Mouse (Mus musculus): Measurements from ENCODE around the gene Vps52. TPM values are rescaled to one million over a fixed set of nuclear protein-coding genes. Genes with fewer than 3 reads are reported as not detected.

Vps52 gene
- total RNA-seq, 2 experiments from 2014 or later: 31.7 to 33.4 TPM

- H3K27ac ChIP-seq: no peak overlapping the region
These were observed 2.7 kb upstream of the Vps52 start for GRCm38 (mm10) chr17:33952879-33953278.

DNA sequence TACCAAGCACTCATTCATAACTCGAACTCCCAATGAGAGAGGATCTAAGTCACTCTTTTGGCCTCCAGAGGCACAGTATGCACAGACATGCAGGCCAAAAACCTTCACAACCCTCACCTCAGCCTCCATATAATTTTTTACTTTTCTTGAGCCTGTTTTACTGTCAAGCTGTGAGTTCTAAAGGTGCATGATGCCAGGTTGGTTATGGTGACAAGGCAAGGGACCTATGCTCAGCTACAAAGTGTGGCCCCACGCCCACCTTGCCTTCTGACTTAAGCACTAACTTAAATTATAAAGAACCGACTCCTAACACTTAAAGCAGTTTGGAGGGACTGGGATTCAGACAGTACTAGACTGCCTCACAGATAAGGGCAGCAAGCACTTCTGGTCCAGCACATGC, 2.3 kb upstream of the Vps52 start:
- Histone ChIP-seq H3K27ac (no peak overlapping the region), H3K4me3 (no peak overlapping the region)
- TF ChIP-seq CTCF (IDR thresholded peaks at IDR 0.05): no peak
- DNase-seq: no peak
- intact Hi-C loops (cut with DNase I): no loop called here

More at GRCm38 (mm10) chr17:33952879-33953278, 2.7 kb upstream of the Vps52 start:
- DNase-seq: no peak
- TF ChIP-seq CTCF (IDR thresholded peaks at IDR 0.05): no peak
- no peak overlapping the region for H3K4me3 ChIP-seq
- intact Hi-C loops (cut with DNase I): no loop called here

DNA sequence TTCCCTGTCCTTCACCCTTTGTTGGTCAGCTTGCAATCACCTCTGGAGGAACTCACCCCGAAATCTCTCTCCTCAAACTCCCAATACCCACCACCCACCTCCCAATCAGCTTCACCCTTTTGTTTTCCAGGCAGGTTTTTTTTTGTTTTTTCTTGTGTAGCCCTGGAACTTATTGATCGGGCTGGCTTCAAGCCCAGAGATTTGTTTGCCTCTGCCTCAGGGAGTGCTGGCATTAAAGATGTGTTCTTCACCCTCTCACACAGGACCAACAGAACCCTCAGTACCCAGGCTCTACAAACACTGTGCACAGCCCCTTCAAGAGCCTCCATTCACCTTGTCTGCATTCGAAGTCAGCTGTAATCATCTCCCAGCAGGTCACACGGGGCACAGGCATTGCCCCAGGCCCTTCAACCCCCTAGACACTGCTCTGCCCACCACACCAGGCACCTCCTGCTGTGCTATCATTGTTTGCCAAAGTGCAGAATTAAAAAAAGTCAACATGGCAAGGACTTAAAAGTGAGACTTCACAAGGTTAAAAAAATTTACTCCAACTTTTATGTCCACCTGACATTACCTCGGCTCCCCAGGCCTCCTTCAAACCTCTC, 1.5 kb upstream of the Vps52 start:
- TF ChIP-seq CTCF (IDR thresholded peaks at IDR 0.05): no peak
- no peak for DNase-seq
- intact Hi-C loops (cut with DNase I): loop anchor here (2.0 kb wide), 1 partner anchor 13 kb away; the partner anchor contains the start of genes Pfdn6 and Wdr46
- peak overlapping the region; percentile 92 for H3K4me3 ChIP-seq
- H3K27ac ChIP-seq: peak overlapping the region; percentile 98

- intact Hi-C loops (cut with DNase I): loop anchor here (2.0 to 5.0 kb wide), 2 partner anchors 14 to 67 kb away; partner anchors contain the start of genes Pfdn6, Ring1 and Wdr46
- TF ChIP-seq CTCF (IDR thresholded peaks at IDR 0.05): no peak
- peak; percentile 66 for DNase-seq
- peak overlapping the region; percentile 98 for H3K27ac ChIP-seq
- peak overlapping the region; percentile 92 for H3K4me3 ChIP-seq
These were observed 712 bp upstream of the Vps52 start for GRCm38 (mm10) chr17:33954646-33955554.

GRCm38 (mm10) chr17:33956336-33956735, 724 bp downstream of the Vps52 start:
- DNase-seq: no peak
- intact Hi-C loops (cut with DNase I): loop anchor here (5.0 kb wide), 1 partner anchor 66 kb away; the partner anchor contains the start of gene Ring1
- H3K4me3 ChIP-seq: peak overlapping the region; percentile 92
- TF ChIP-seq CTCF (IDR thresholded peaks at IDR 0.05): no peak
- peak overlapping the region; percentile 98 for H3K27ac ChIP-seq

DNA sequence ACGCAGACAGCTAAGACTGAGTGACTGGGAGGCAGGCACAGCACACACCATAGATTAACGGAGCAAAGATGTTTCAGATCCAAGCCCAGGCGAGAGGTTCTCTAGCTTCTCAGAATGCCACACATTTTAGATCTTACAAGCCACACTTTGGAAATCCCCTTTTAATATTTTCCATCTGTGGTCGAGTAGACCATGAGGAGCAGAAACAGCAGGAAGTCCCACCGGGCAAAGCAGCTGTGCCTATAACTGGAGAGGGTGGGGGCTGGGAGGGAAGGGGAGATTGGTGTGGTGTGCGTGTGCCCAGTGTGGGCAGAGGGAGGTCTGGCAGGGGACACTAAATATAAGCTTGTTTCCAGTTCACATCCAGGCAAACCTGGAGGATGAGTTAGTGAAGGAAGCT, 1.9 kb downstream of the Vps52 start:
- Histone ChIP-seq H3K27ac (no peak overlapping the region), H3K4me3 (no peak overlapping the region)
- no peak for TF ChIP-seq CTCF (IDR thresholded peaks at IDR 0.05)
- intact Hi-C loops (cut with DNase I): loop anchor here (5.0 kb wide), 1 partner anchor 65 kb away; the partner anchor contains the start of gene Ring1
- no peak for DNase-seq

GRCm38 (mm10) chr17:33958451-33958850, 2.8 kb downstream of the Vps52 start:
- no peak for TF ChIP-seq CTCF (IDR thresholded peaks at IDR 0.05)
- DNase-seq: no peak
- intact Hi-C loops (cut with DNase I): loop anchor here (5.0 kb wide), 1 partner anchor 64 kb away; the partner anchor contains the start of gene Ring1
- no peak overlapping the region for H3K27ac ChIP-seq
- no peak overlapping the region for H3K4me3 ChIP-seq

DNA sequence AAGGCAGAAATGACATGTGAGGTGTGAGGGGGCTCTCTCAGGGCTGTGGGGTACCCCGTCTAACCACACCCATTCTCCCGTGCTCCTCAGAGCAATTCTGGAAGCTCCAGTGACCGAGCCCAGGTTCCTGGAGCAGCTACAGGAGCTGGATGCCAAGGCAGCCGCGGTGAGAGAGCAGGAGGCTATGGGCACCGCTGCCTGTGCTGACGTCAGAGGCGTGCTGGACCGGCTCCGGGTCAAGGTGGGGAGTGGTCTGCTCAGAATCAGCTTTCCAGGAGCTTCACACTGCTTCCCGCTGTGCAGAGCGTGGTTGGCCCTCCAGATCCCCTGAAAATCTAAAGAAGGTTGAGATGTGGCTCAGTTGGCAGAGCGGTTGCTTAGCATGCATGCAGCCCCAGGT, 3.5 kb downstream of the Vps52 start:
- Histone ChIP-seq H3K4me3 (no peak overlapping the region), H3K27ac (no peak overlapping the region)
- DNase-seq: peak; percentile 37
- TF ChIP-seq CTCF (IDR thresholded peaks at IDR 0.05): no peak
- intact Hi-C loops (cut with DNase I): loop anchor here (5.0 kb wide), 1 partner anchor 63 kb away; the partner anchor contains the start of gene Ring1

DNA sequence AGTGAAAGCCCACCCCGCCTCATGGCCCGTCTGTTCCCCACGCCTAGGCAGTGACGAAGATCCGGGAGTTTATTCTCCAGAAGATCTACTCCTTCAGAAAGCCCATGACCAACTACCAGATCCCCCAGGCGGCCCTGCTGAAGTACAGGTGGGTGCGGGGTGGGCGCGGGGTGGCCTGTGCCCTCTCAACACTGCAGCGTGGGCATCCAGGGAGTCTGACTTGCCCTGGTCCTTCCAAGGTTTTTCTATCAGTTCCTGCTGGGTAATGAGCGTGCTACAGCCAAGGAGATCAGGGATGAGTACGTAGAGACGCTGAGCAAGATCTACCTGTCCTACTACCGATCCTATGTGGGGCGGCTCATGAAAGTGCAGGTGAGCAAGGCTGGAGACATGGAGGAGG, 4.3 kb downstream of the Vps52 start:
- intact Hi-C loops (cut with DNase I): loop anchor here (2.0 to 5.0 kb wide), 2 partner anchors 62 to 1319 kb away; partner anchors contain the start of gene Ring1

DNA sequence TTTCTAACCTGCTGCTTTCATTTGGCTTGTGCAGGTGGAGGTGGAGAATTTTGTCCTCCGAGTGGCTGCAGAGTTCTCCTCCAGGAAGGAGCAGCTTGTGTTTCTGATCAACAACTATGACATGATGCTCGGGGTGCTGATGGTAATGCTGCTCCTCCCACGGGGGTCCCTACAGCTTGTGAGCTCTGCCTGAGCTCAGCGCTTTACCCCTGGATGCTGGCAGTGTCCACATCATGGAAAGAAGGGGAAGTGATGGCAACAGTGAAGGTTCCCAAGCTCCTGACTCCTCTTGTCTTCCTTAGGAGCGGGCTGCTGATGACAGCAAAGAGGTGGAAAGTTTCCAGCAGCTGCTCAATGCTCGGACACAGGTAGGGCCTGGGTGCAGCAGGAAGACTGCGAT, 7.3 kb downstream of the Vps52 start:
- H3K4me3 ChIP-seq: no peak overlapping the region
- intact Hi-C loops (cut with DNase I): no loop called here
- TF ChIP-seq CTCF (IDR thresholded peaks at IDR 0.05): no peak
- no peak for DNase-seq
- no peak overlapping the region for H3K27ac ChIP-seq

More for the DNA sequence above, 4.3 kb downstream of the Vps52 start:
- no peak overlapping the region for H3K27ac ChIP-seq
- no peak for DNase-seq
- no peak for TF ChIP-seq CTCF (IDR thresholded peaks at IDR 0.05)
- no peak overlapping the region for H3K4me3 ChIP-seq

DNA sequence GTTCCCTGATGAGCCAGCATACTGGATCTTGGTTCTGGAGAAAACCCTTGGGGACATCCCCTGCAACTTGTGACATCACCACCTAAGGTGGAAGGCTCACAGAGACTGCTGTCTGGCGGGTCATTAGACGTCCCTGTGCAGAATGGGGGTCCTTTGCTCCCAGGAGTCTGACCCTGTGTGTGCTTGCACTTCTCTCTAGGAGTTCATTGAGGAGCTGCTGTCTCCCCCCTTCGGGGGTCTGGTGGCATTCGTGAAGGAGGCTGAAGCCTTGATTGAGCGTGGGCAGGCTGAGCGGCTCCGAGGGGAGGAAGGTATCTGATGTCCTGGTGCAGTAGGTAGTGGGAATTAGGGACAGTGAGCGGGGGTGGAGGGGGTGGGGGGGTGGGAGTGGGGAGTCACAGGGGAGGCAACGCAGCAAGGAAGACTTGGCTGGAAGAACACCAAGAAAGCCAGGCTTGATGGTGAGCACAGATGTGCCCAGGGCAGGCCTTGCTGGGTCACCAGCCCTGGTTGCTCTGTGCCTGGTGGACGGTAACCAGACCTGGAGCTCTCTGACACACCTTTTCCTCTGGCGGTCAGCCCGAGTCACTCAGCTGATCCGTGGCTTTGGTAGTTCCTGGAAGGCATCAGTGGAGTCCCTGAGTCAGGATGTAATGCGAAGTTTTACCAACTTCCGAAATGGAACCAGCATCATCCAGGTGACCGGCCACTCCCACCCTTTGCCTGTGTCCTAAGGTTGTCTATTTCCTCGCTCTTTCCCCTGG, 9.7 kb downstream of the Vps52 start:
- no peak overlapping the region for H3K27ac ChIP-seq
- no peak for TF ChIP-seq CTCF (IDR thresholded peaks at IDR 0.05)
- no peak overlapping the region for H3K4me3 ChIP-seq
- intact Hi-C loops (cut with DNase I): no loop called here
- no peak for DNase-seq

DNA sequence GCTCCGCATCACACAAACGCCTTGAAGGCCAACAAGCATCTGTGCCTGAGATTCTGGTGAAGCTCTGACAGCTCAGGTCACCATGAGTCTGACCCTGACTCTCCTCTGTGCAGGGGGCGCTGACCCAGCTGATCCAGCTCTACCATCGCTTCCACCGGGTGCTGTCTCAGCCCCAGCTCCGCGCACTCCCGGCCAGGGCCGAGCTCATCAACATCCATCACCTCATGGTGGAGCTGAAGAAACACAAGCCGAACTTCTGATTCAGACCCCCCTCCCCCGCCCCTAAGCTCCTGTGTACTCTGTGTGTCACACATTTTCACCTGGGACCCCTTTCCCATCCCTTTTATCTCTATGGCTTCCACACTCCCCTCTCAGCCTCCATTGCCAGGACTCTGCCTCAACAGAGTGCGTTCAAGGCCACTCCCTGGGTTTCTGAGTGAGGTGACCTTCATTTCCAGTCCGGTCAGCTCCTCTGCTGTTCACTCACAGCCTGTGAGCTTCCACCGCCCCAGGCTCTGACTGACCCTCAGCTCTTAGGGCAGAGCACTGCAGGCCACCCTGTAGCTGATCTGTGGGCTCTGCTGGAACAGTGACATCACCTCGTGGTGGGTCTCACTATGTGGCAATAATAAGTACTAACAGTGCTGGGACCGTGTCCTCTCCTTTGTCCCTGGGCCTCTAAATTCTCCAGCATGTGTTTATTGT, 10.4 kb downstream of the Vps52 start:
- Histone ChIP-seq H3K4me3 (no peak overlapping the region), H3K27ac (no peak overlapping the region)
- intact Hi-C loops (cut with DNase I): no loop called here
- no peak for DNase-seq
- no peak for TF ChIP-seq CTCF (IDR thresholded peaks at IDR 0.05)
